Mouse (Mus musculus) neural tube, embryonic 11.5 days (tissue): Measurements from ENCODE around the gene Tnni1. TPM values are rescaled to one million over a fixed set of nuclear protein-coding genes. Genes with fewer than 3 reads are reported as not detected.

Source experiments
- ATAC-seq: fragments of 200-750 bp; cut with Nextera tagmentation; 2 replicates; pipeline ENCODE4 v1.8.0; 2017; ENCODE audit warnings: moderate number of reproducible peaks, mild to moderate bottlenecking, moderate TSS enrichment, moderate library complexity; ENCODE audit not compliant: insufficient read depth, low FRiP score, low TSS enrichment
- DNase-seq: peaks from one replicate; pipeline ENCODE4 v3.0.0-alpha.2; 2015; ENCODE audit warnings: low spot score
- H3K27ac ChIP-seq: fragments of 300-500 bp; sonication (generic); 2 replicates; pipeline ENCODE4 v1.5.1; 2014; ENCODE audit warnings: low read depth, mild to moderate bottlenecking, low read length
- H3K27me3 ChIP-seq: fragments of 300-500 bp; sonication (generic); 2 replicates; pipeline ENCODE4 v1.6.1; 2014; ENCODE audit warnings: mild to moderate bottlenecking, low read length, mixed read lengths; ENCODE audit not compliant: control insufficient read depth, insufficient read depth
- H3K36me3 ChIP-seq: fragments of 300-500 bp; sonication (generic); 2 replicates; pipeline ENCODE4 v1.6.1; 2014; ENCODE audit warnings: mild to moderate bottlenecking, low read length, moderate library complexity, mixed read lengths; ENCODE audit not compliant: control insufficient read depth, insufficient read depth
- H3K4me1 ChIP-seq: fragments of 300-500 bp; sonication (generic); 2 replicates; pipeline ENCODE4 v1.6.1; 2014; ENCODE audit warnings: low read length, mixed read lengths; ENCODE audit not compliant: control insufficient read depth, insufficient read depth
- H3K4me2 ChIP-seq: fragments of 300-500 bp; sonication (generic); 2 replicates; pipeline ENCODE4 v1.6.1; 2014; ENCODE audit warnings: low read depth, mild to moderate bottlenecking, moderate library complexity
- H3K4me3 ChIP-seq: fragments of 300-500 bp; sonication (generic); 2 replicates; pipeline ENCODE4 v1.5.1; 2014; ENCODE audit warnings: low read depth, low read length
- H3K9ac ChIP-seq: fragments of 300-500 bp; sonication (generic); 2 replicates; pipeline ENCODE4 v1.6.1; 2014; ENCODE audit warnings: mild to moderate bottlenecking, low read length
- H3K9me3 ChIP-seq: fragments of 300-500 bp; sonication (generic); 2 replicates; pipeline ENCODE4 v1.6.1; 2016; ENCODE audit warnings: low read length; ENCODE audit not compliant: control insufficient read depth
- WGBS: fragments of 180-500 bp; shearing (Covaris S2); extraction: QIAGEN DNeasy Blood & Tissue Kit; methylation state at CpG from one replicate; pipeline ENCODE4 v1.1.7; 2014; 5-methylcytosine and 5-hydroxymethylcytosine counted together
- polyA plus RNA-seq: library from polyadenylated mRNA; unstranded; fragments of >200 nt; fragmentation: Nextera tagmentation; extraction: Ambion mirVana; gene quantifications from 2 replicates; pipeline ENCODE4 v1.2.1, GENCODE M21; 2014

Gene Tnni1
- polyA plus RNA-seq = 57.6 and 70.7 TPM in 2 replicates

GRCm38 (mm10) chr1:135778780-135779535 is at the start of gene Tnni1:
Tnni1 (plus strand) TSS chr1:135779434.
- H3K9ac ChIP-seq = no peak within 1 kb of the TSS; the same call in 1 of the 2 replicates

GRCm38 (mm10) chr1:135729821-135730220 is 49.4 kb upstream of the Tnni1 start:
- DNase-seq = no peak
- no peak for ATAC-seq
- peaks cover 9% of the 10 kb centered on the region for H3K4me1 ChIP-seq
- H3K27me3 ChIP-seq = no peaks in the 10 kb centered on the region
- H3K9ac ChIP-seq = peak overlapping the region; percentile 14; the same call in 1 of the 2 replicates
- H3K27ac ChIP-seq = no peak overlapping the region
- H3K4me2 ChIP-seq = peak overlapping the region; percentile 85
- H3K4me3 ChIP-seq = peak overlapping the region; percentile 55; the same call in 1 of the 2 replicates
- H3K36me3 ChIP-seq = no peaks in the 10 kb centered on the region
- no peaks in the 10 kb centered on the region for H3K9me3 ChIP-seq
- 16% methylated on average over 4 of the region's 4 CpGs for WGBS

More at GRCm38 (mm10) chr1:135778780-135779535, at the start of gene Tnni1:
- Histone ChIP-seq H3K4me3 (no peak within 1 kb of the TSS), H3K4me2 (no peak within 1 kb of the TSS), H3K36me3 (no peaks in the 10 kb centered on the region), H3K27me3 (no peaks in the 10 kb centered on the region), H3K27ac (0 out of 2 replicates have a peak within 1 kb of the TSS, but pooled peaks have one; percentile 42), H3K9me3 (no peaks in the 10 kb centered on the region), H3K4me1 (peaks cover 8% of the 10 kb centered on the region)
- DNase-seq = peak; percentile 34
- 27% methylated on average over 22 of the region's 22 CpGs for WGBS
- ATAC-seq = 0 out of 2 replicates have a peak, but pooled peaks have one; percentile 16

- H3K36me3 ChIP-seq = no peaks in the 10 kb centered on the region
- H3K4me3 ChIP-seq = no peak overlapping the region
- H3K4me2 ChIP-seq = peak overlapping the region; percentile 24; the same call in 1 of the 2 replicates
- 57% methylated on average over 3 of the region's 3 CpGs for WGBS
- peak overlapping the region; percentile 10 for H3K9ac ChIP-seq
- ATAC-seq (no peak), DNase-seq (no peak)
- peaks cover 10% of the 10 kb centered on the region for H3K4me1 ChIP-seq
- H3K9me3 ChIP-seq = no peaks in the 10 kb centered on the region
- no peaks in the 10 kb centered on the region for H3K27me3 ChIP-seq
- H3K27ac ChIP-seq = no peak overlapping the region
Measured at GRCm38 (mm10) chr1:135730296-135730695, 48.9 kb upstream of the Tnni1 start.

- H3K4me1 ChIP-seq = peaks cover 12% of the 10 kb centered on the region
- H3K9ac ChIP-seq = no peak overlapping the region; the same call in 1 of the 2 replicates
- H3K9me3 ChIP-seq = no peaks in the 10 kb centered on the region
- DNase-seq (no peak), ATAC-seq (no peak)
- WGBS = 65% methylated on average over 7 of the region's 7 CpGs
- no peaks in the 10 kb centered on the region for H3K27me3 ChIP-seq
- H3K36me3 ChIP-seq = no peaks in the 10 kb centered on the region
- no peak overlapping the region for H3K4me3 ChIP-seq
- H3K4me2 ChIP-seq = no peak overlapping the region
- H3K27ac ChIP-seq = no peak overlapping the region
Measured at GRCm38 (mm10) chr1:135731393-135731792, 47.8 kb upstream of the Tnni1 start.

GRCm38 (mm10) chr1:135731897-135732684 is 47.1 kb upstream of the Tnni1 start:
- no peak for ATAC-seq
- DNase-seq = peak; percentile 47
- Histone ChIP-seq H3K4me2 (no peak overlapping the region), H3K36me3 (no peaks in the 10 kb centered on the region), H3K4me3 (no peak overlapping the region), H3K9ac (no peak overlapping the region; the same call in 1 of the 2 replicates), H3K9me3 (no peaks in the 10 kb centered on the region), H3K27ac (no peak overlapping the region), H3K4me1 (peaks cover 12% of the 10 kb centered on the region), H3K27me3 (no peaks in the 10 kb centered on the region)
- WGBS = 41% methylated on average over 11 of the region's 11 CpGs

GRCm38 (mm10) chr1:135734225-135734937 is 44.9 kb upstream of the Tnni1 start:
- Histone ChIP-seq H3K4me1 (peaks cover 15% of the 10 kb centered on the region), H3K9me3 (no peaks in the 10 kb centered on the region), H3K27me3 (no peaks in the 10 kb centered on the region), H3K27ac (no peak overlapping the region), H3K36me3 (no peaks in the 10 kb centered on the region), H3K4me2 (no peak overlapping the region), H3K9ac (no peak overlapping the region), H3K4me3 (no peak overlapping the region)
- ATAC-seq (no peak), DNase-seq (no peak)
- WGBS = 32% methylated on average over 5 of the region's 7 CpGs

GRCm38 (mm10) chr1:135735460-135735859 is 43.8 kb upstream of the Tnni1 start:
- H3K27ac ChIP-seq = no peak overlapping the region
- H3K9ac ChIP-seq = peak overlapping the region; percentile 6; the same call in 1 of the 2 replicates
- H3K36me3 ChIP-seq = no peaks in the 10 kb centered on the region
- no peak overlapping the region for H3K4me3 ChIP-seq
- peak; percentile 20 for DNase-seq
- WGBS = 34% methylated on average over 6 of the region's 6 CpGs
- no peaks in the 10 kb centered on the region for H3K27me3 ChIP-seq
- peaks cover 15% of the 10 kb centered on the region for H3K4me1 ChIP-seq
- H3K4me2 ChIP-seq = no peak overlapping the region
- no peak for ATAC-seq
- H3K9me3 ChIP-seq = no peaks in the 10 kb centered on the region

GRCm38 (mm10) chr1:135744987-135745386 is 34.2 kb upstream of the Tnni1 start:
- no peak overlapping the region for H3K9ac ChIP-seq
- H3K9me3 ChIP-seq = no peaks in the 10 kb centered on the region
- H3K36me3 ChIP-seq = peaks cover 2% of the 10 kb centered on the region; the same call in 1 of the 2 replicates
- H3K4me1 ChIP-seq = peaks cover 4% of the 10 kb centered on the region; the same call in 1 of the 2 replicates
- H3K4me3 ChIP-seq = no peak overlapping the region
- WGBS = 88% methylated on average over 7 of the region's 7 CpGs
- no peak for DNase-seq
- ATAC-seq = no peak
- no peak overlapping the region for H3K4me2 ChIP-seq
- H3K27ac ChIP-seq = no peak overlapping the region
- H3K27me3 ChIP-seq = no peaks in the 10 kb centered on the region
